ENCODE assay signal across 8 mouse cellular contexts in genomic region chr8:72547122-72547801, GRCm38 (mm10). TPM values are rescaled to one million over a fixed set of nuclear protein-coding genes. Genes with fewer than 3 reads are reported as not detected.
A peak's percentile ranks its signal among the peaks of the same experiment; 100 is the strongest.
DNase-seq lines count a peak whose midpoint lies in the region; ATAC-seq lines count a peak whose summit lies in the region.

No protein-coding gene starts in this region.

- WGBS in forebrain, embryonic 14.5 days: 2% methylated on average over 27 of the region's 27 CpGs
- WGBS in intestine, embryonic 15.5 days: 1% methylated on average over 27 of the region's 27 CpGs
- 3% methylated on average over 26 of the region's 27 CpGs for WGBS in macrophage (ENCODE audit: missing documents)

- DNase-seq in kidney, adult 18-20 months: peak; percentile 14
- DNase-seq in kidney, postnatal 25 days: no peak
- peak; percentile 15 for DNase-seq in NIH3T3 (ENCODE audit: low read depth)
- no peak for DNase-seq in forebrain, embryonic 14.5 days (ENCODE audit: low spot score)
- peak; percentile 10 to 33 for DNase-seq in spleen, postnatal 14 days (ENCODE audit: low spot score in 2 of 2)
- no peak for DNase-seq in left cerebral cortex, adult 11 months (ENCODE audit: low spot score)

- peaks cover 19% of the 10 kb centered on the region for H3K4me1 ChIP-seq in forebrain, embryonic 14.5 days (ENCODE audit: control insufficient read depth, insufficient read depth, low read length)
- peaks cover 10% of the 10 kb centered on the region for H3K4me1 ChIP-seq in intestine, embryonic 15.5 days (replicated peaks)

- H3K9me3 ChIP-seq in forebrain, embryonic 14.5 days (replicated peaks; ENCODE audit: control insufficient read depth, low read length): no peaks in the 10 kb centered on the region
- H3K9me3 ChIP-seq in intestine, embryonic 15.5 days: no peaks in the 10 kb centered on the region

- peaks cover 5% of the 10 kb centered on the region; the same call in 1 of the 2 replicates for H3K36me3 ChIP-seq in forebrain, embryonic 14.5 days (ENCODE audit: control insufficient read depth, insufficient read depth, low read length)
- H3K36me3 ChIP-seq in intestine, embryonic 15.5 days: 0 out of 2 replicates have a peak, but pooled peaks cover 4% of the 10 kb centered on the region
- no peaks in the 10 kb centered on the region for H3K36me3 ChIP-seq in macrophage (ENCODE audit: inconsistent target)

- peak overlapping the region; percentile 95 for H3K4me3 ChIP-seq in forebrain, embryonic 14.5 days (ENCODE audit: low read depth, low read length)
- H3K4me3 ChIP-seq in intestine, embryonic 15.5 days (replicated peaks): peak overlapping the region; percentile 89
- peak overlapping the region; percentile 87 for H3K4me3 ChIP-seq in macrophage (ENCODE audit: inconsistent target)

- H3K9ac ChIP-seq in forebrain, embryonic 14.5 days (ENCODE audit: low read length): peak overlapping the region; percentile 97
- H3K9ac ChIP-seq in intestine, embryonic 15.5 days: peak overlapping the region; percentile 97

- H3K4me2 ChIP-seq in forebrain, embryonic 14.5 days (ENCODE audit: low read length): peak overlapping the region; percentile 98
- H3K4me2 ChIP-seq in intestine, embryonic 15.5 days (replicated peaks): peak overlapping the region; percentile 71

- ATAC-seq in forebrain, embryonic 14.5 days: no peak; the same call in 1 of the 2 replicates
- no peak; the same call in 1 of the 2 replicates for ATAC-seq in intestine, embryonic 15.5 days

- no peak overlapping the region for H3K27ac ChIP-seq in forebrain, embryonic 14.5 days (ENCODE audit: low read depth, low read length)
- H3K27ac ChIP-seq in intestine, embryonic 15.5 days: peak overlapping the region; percentile 75
- H3K27ac ChIP-seq in macrophage: peak overlapping the region; percentile 21; the same call in 1 of the 2 replicates

- no peaks in the 10 kb centered on the region for H3K27me3 ChIP-seq in forebrain, embryonic 14.5 days (replicated peaks; ENCODE audit: control insufficient read depth, insufficient read depth, low read length)
- H3K27me3 ChIP-seq in intestine, embryonic 15.5 days (replicated peaks): no peaks in the 10 kb centered on the region

- H3K79me2 ChIP-seq in macrophage (ENCODE audit: inconsistent target): peaks cover 74% of the 10 kb centered on the region

RNA-seq across cellular contexts. Expression of gene Med26, which starts 0.8 kb away (rescaled TPM):
- 11.8 and 14.7 TPM in 2 replicates for polyA plus RNA-seq in forebrain, embryonic 14.5 days (2014; fragmentation: Nextera tagmentation; extraction: Ambion mirVana)
- 13.1 and 14.0 TPM in 2 replicates for polyA plus RNA-seq in intestine, embryonic 15.5 days (2015; fragmentation: Nextera tagmentation; extraction: Ambion mirVana)
- total RNA-seq in macrophage (2018; cell fraction: chromatin; rRNA removed): 10 to 100 TPM in 3 of 26 experiments, 1 to 10 TPM in 23; 2.9 to 10.7 (median 7.1) TPM
- 1 to 10 TPM; 2.6 to 9.8 (median 7.4) TPM for total RNA-seq in macrophage (2018; cell fraction: cytosol; rRNA removed)
- 1 to 10 TPM; 3.3 to 9.9 (median 7.1) TPM for total RNA-seq in macrophage (2018; cell fraction: nucleus; rRNA removed)
- polyA plus RNA-seq in macrophage (2018): 4.4 to 5.6 TPM (median 4.6 TPM) in 3 replicates

RNA-seq across cellular contexts. Expression of gene Smim7, which starts 23.6 kb away (rescaled TPM):
- 103 and 108 TPM in 2 replicates for polyA plus RNA-seq in forebrain, embryonic 14.5 days (2014; fragmentation: Nextera tagmentation; extraction: Ambion mirVana)
- 115 and 127 TPM in 2 replicates for polyA plus RNA-seq in intestine, embryonic 15.5 days (2015; fragmentation: Nextera tagmentation; extraction: Ambion mirVana)
- total RNA-seq in macrophage (2018; cell fraction: chromatin; rRNA removed): 10 to 100 TPM; 19.9 to 54.0 (median 37.6) TPM
- total RNA-seq in macrophage (2018; cell fraction: cytosol; rRNA removed): 10 to 100 TPM; 25.0 to 42.3 (median 33.5) TPM
- total RNA-seq in macrophage (2018; cell fraction: nucleus; rRNA removed): 10 to 100 TPM; 22.1 to 66.7 (median 38.4) TPM
- 16.5 to 43.2 TPM (median 39.1 TPM) in 3 replicates for polyA plus RNA-seq in macrophage (2018)

RNA-seq across cellular contexts. Expression of gene Tmem38a, which starts 24.6 kb away (rescaled TPM):
- 16.2 and 18.8 TPM in 2 replicates for polyA plus RNA-seq in forebrain, embryonic 14.5 days (2014; fragmentation: Nextera tagmentation; extraction: Ambion mirVana)
- 12.6 and 13.3 TPM in 2 replicates for polyA plus RNA-seq in intestine, embryonic 15.5 days (2015; fragmentation: Nextera tagmentation; extraction: Ambion mirVana)
- 1 to 10 TPM in 9 of 26 experiments, under 1 TPM in 6, not detected in 11; 0.63 to 3.5 (median 1.7) TPM for total RNA-seq in macrophage (2018; cell fraction: chromatin; rRNA removed)
- 1 to 10 TPM; 1.0 to 4.0 (median 2.4) TPM for total RNA-seq in macrophage (2018; cell fraction: cytosol; rRNA removed)
- 1 to 10 TPM in 17 of 26 experiments, under 1 TPM in 9; 0.35 to 4.7 (median 1.3) TPM for total RNA-seq in macrophage (2018; cell fraction: nucleus; rRNA removed)
- polyA plus RNA-seq in macrophage (2018): 2.2 to 4.4 TPM (median 2.7 TPM) in 3 replicates

RNA-seq across cellular contexts. Expression of gene Slc35e1, which starts 54.8 kb away (rescaled TPM):
- polyA plus RNA-seq in forebrain, embryonic 14.5 days (2014; fragmentation: Nextera tagmentation; extraction: Ambion mirVana): 5.8 and 6.6 TPM in 2 replicates
- polyA plus RNA-seq in intestine, embryonic 15.5 days (2015; fragmentation: Nextera tagmentation; extraction: Ambion mirVana): 17.3 and 19.8 TPM in 2 replicates
- 10 to 100 TPM in 25 of 26 experiments, 1 to 10 TPM in 1; 9.9 to 20.2 (median 14.4) TPM for total RNA-seq in macrophage (2018; cell fraction: chromatin; rRNA removed)
- total RNA-seq in macrophage (2018; cell fraction: cytosol; rRNA removed): 10 to 100 TPM; 25.3 to 39.1 (median 31.6) TPM
- total RNA-seq in macrophage (2018; cell fraction: nucleus; rRNA removed): 10 to 100 TPM; 16.5 to 42.6 (median 28.3) TPM
- polyA plus RNA-seq in macrophage (2018): 31.9 to 35.0 TPM (median 32.6 TPM) in 3 replicates

Comparison
In these comparisons a context has a peak if more than half of its experiments do, and no peak if none do; other contexts are left out.
1. DNase-seq: peak in kidney, adult 18-20 months (single experiment), NIH3T3 (single experiment) and spleen, postnatal 14 days (2 of 2); none in kidney, postnatal 25 days (0 of 2), forebrain, embryonic 14.5 days (single experiment) and left cerebral cortex, adult 11 months (single experiment).
2. Peak in every context shown above with its lines, with median percentiles within 50 percentile points of each other: H3K4me3 ChIP-seq.